Mouse (Mus musculus): ENCODE measurements around the gene Arhgap32.
"Not testable (repeated sequence)": the region's sequence is repeated elsewhere in the genome, so short reads cannot be mapped to it uniquely, and the experiment has no call there.

Gene Arhgap32

DNA sequence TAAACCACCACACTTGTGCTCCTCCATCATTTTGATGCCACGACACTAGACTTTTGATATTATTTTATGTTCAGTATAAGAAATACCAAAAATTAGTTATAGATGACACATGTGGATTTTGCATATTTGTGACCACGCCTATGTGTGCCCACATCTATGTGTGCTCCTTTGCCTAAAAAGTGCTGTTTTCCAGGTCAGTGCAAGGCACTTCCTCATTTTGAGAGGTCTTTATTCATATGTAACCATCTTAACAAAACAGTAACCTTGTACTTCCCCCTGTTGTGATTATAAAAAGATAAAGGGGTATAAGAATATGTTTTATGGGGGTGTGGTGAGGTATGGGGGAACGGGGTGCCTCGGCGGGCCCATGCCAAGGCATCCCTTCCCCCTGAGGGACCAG, 22.7 kb downstream of the Arhgap32 start:
- peak; percentile 16 to 33 for DNase-seq

DNA sequence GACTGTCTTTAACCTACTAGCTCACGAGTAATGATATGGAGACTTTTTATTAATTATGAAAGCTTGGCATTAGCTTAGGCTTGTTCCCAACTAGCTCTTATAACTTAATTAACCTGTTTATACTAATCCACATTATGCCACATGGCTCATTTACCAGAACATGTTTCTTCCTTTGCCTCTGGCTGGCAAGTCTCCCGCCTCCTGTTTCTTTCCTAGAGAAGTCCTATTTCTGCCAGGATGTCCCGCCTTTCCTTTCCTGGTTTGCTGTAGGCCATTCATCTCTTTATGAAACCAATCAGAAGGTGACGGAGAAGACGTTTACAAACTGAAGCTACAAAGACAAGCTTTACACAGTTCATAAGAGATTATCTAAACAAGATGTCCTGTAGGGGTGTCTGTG, 23.7 kb downstream of the Arhgap32 start:
- no peak for DNase-seq

DNA sequence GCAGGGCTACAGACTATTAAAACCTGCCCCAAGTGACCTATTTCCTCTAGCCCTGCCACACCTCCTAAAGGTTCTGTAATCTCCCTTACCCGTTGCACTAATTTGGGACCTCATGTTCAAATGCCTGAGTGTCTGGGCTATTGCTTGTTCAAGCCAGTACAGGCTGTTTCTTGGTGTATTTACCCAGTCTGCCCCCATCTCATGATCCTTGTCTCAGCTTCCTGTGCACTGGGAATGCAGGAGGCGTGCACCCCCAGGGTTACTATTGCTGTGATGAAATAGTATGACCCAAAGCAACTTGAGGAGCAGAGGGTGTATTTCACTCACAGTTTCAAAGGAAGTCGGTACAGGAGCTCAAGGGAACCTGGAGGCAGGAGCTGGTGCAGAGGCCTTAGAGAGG, 26.9 kb downstream of the Arhgap32 start:
- no peak for DNase-seq

DNA sequence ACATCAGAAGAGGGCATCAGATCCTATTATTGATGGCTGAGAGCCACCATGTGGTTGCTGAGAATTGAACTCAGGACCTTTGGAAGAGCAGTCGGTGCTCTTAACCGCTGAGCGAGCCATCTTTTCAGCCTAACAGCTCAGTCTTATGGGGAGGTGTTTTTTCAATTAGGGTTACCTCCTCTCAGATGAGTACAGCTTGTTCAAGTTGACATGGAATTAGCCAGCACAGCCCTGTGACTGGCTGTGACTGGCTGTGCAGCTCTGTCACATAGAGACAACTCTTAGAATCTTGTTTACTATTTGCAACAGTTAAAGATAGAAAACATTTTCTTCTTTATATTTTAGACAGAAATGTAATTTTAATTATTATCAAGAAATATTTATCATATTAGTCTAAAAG, 27.5 kb downstream of the Arhgap32 start:
- no peak for DNase-seq

DNA sequence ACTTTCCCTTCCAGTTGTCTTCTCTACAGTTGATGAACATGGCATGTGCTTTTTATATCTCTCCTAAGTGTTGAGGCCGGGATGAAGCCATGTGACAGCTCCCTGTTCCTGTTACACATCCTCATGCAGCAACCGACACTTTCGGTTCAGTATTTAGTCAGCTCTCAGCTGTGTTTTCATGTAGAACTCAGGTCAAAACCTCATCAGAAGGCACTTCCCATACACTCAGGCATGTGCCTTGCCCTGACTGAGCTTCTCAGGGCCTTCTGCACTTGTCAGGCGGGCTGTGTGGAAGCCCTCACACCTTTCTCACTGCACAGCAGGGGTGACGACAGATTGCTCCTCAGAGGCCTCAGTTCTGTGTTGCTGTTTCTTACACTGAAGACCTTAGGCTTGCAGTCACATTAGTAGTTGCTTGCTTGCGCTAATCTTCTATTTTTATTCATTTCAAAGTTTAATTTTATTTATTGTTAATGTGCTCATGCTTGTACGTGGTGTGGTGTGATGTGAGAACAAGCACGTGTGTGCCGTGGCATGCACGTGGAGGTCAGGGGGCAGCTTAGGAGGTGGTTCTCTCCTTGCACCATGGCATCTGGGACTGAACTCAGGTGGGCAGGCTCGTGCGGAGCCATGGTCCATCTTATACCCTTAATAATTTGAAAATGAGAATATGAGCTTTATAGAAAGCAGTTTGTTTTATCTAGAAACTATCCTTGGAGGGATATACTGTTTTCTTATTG, 30.5 kb downstream of the Arhgap32 start:
- peak; percentile 16 to 30 for DNase-seq

DNA sequence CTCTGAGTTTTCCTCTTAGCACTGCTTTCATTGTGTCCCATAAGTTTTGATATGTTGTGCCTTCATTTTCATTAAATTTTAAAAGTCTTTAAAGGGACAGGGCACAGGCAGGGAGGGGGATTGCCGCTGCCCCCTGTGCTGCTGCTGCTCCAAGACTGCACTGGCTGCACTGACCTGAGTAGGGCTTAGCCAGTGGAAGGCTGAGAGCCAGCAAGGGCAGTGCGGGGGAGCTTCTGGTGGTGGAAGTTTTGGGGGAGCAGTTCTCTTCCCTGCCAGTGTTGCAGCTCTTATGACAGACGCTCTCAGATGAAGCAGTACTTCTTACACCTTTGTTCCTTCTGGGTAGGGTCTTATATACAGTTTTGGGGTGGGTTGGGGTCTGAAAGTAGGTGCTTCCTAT, 33.3 kb downstream of the Arhgap32 start:
- DNase-seq: no peak

DNA sequence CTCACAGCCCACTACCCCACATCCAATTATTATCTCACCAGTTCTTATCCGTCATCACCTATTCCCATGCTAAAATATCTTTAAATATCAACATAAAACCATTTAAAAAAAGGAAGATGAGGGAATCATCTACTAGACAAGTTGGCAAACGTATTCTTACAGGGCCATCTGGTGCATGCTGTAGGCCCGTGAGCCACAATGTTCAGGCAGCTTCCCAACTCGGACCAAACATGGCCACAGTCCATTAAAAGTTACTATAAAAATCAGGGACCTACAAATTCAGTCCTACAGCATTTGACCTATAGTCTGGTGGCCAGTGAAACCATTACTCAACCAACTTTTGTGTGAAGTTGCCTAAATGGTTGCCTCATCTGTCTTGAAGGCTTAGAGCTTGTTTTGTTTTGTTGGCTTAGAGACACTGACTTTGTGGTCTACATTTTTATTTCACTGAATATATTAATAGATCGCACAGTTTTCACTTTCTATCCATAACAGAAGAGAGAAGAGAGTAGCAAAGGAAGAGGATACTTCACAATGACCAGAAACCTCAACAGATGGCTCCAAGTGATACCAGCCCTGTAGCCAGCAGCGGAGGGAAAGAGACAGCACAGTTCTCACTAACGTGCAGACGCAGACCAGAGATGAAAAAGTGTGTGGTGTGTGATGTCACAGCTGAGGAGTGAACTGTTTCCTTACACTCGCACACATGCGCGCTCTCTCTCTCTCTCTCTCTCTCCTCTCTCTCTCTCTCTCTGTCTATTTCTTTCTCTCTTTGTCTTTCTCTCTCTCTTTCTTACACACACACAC, 34.1 kb downstream of the Arhgap32 start:
- DNase-seq: peak in 1 of 2 experiments; percentile 12

DNA sequence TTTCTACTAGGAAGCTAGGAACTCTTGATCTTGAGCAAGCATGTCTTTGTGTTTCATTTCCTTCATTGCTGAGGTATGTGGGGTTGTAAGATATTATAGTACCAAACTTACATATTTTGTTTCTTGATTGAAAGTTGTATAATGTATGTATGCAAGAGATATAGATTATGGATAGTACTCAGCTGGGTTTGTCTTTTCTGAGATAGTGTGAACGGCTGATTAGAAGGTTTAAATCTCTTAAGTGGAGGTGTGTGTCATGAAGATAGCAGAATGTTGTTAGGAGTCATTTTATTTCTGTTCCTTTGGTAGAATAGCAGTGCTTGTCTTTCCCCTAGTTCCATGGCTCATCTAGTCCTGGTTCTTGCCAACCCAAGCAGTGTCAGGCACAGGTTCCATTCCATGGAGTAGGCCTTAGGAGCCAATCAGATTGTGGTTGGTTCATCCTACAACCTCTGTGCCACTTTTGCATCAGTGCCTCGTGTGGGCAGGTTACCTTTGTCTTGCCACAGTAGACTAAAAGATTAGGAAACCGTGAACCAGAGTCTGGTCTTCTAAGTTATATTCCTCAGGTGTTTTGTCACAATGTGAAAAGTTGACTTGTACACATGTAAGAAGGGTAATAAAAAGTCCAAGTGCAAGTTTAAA, 38.9 kb downstream of the Arhgap32 start:
- no peak for DNase-seq

DNA sequence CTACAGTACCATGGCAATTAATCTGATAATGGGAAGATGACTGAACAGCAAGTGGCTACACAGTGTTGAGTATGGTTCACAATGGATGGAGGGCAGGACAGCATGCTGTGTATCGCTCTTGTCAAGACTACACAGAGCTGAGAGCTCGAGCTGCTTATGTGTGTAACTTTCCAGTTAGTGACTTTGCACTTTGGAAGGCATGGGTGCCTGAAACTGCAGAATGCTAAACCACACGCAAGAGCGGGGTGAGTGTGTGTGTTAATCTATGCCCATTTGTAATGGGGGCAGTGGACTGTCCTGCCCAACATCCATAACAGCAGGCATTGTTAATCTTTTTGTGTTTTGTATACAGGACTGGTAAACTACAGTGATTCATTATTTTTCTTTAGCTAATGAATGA, 40.8 kb downstream of the Arhgap32 start:
- no peak for DNase-seq

DNA sequence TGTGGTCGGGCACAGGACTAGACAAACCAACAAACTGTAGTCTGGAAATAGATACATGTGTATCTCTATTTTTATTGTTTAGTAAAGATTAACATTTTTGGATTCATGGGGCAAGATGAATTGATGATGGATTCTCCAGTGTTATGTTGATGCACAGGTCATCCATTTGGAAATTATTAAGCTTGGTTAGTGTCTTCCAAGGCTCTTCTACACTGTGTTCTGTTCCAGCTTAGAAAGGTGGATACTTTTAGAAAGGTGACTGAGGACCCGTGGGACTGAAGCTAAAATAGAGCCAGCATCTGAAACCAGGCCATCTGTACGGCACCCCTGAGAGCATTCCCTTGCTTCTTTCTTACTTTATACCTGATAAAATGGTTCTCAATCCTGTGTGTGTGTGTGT, 41.3 kb downstream of the Arhgap32 start:
- no peak for DNase-seq

DNA sequence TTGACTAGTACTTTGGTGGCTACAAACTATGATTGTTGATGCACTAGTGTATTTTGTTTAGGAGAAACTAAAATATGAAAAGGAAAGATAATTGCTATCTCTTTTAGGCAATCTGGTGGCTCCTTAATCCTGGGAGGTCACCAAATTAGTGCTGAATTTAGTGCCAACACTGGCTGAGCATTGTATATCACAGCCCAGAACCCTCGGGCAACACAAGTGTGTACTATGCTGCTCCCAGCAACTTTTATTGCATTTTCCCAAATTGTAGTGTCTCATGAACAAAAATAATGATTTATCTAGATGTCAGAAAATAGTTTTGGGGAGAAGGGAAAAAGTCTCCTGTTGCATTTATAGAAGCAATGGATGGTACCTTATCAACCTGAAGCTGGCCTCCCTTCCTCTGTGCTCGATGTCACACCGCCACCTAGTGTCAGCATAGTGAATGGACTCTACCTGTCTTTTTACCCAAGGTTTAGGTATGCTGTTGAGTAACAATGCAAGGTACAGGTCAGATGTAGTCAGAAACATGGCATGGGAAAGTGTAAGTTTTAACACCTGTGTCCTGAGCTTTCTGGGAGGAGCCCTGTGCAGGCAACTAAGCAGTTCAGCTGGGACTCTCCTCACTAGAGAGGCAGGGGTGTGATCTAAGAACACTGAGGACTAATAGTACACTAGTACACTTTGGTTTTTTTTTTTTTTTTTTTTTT, 43.1 kb downstream of the Arhgap32 start:
- DNase-seq: peak; percentile 78 to 79

DNA sequence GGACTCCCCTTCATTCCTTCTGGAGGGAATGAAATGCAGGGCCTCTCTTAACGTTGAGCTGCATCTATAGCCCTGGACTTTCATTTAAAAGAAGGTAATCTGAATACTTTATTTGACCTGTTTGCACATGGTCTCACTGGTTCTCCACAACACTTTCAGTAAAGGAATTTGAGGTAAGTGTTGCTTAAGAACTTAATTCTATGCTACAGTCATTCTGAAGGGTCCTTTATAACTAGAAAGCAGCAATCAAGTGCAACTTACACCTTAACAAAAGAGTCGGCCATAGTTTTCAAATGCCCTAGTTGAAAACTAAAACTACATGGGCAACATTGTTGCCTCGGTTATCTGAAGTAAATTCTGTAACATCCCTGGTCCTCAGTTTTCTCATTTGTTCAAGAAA, 43.8 kb downstream of the Arhgap32 start:
- DNase-seq: no peak

DNA sequence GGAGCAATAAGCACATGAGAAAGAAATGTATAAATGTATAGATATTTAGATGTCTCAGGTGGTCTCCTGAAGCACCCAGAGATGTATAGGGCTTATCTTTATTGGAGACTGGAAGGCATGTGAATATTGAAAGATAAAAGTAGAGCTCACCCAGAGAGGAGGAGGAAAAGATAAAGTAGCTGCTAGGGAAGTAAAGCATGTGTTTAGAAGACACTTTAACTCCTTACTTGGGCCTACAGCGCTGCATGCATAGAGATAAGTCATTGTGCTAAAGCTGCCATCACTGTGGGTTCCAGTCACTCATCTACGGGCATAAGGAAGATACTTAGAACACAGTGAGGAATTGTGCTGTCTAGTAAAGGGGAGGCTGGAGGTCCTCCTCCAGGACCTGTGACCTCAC, 46.9 kb downstream of the Arhgap32 start:
- no peak for DNase-seq

DNA sequence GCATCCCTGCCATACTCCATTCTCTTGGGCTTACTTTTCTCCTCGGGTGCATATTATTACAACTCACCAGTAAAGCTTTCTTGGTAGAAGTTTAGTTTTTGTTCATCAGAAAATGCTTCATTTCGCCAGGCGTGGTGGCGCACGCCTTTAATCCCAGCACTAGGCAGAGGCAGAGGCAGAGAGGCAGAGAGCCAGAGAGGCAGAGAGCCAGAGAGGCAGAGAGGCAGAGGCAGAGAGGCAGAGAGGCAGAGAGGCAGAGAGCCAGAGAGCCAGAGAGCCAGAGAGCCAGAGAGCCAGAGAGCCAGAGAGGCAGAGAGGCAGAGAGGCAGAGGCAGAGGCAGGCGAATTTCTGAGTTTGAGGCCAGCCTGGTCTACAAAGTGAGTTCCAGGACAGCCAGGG, 47.9 kb downstream of the Arhgap32 start:
- not testable (repeated sequence) for DNase-seq

DNA sequence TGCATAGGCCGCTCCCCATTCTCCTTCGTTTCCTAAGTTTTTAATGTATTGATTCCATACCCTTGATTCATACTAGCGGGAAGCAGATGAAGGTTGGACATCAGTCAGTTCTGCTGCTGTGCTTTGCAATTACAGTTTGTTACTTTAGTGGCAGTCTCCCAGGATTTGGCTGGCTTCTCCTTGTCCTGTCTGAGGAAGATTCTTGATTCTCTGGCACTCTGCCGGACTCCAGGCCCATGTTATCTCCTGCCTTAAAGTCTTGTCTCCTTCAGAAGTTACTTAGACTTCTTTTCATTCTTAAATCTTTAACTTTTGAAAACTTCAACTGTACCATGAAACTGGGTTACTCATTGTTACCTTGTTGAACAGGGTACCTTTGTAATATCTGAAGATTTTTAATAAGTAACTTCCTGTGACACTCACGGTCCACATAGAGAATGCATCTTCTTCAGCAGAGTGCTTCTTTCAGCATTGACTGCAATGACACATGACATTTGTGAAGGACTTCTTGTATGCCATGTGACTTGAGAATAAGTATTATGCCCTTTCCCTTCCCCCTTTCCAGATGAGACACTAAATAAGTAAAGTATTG, 52.7 kb downstream of the Arhgap32 start:
- DNase-seq: no peak

DNA sequence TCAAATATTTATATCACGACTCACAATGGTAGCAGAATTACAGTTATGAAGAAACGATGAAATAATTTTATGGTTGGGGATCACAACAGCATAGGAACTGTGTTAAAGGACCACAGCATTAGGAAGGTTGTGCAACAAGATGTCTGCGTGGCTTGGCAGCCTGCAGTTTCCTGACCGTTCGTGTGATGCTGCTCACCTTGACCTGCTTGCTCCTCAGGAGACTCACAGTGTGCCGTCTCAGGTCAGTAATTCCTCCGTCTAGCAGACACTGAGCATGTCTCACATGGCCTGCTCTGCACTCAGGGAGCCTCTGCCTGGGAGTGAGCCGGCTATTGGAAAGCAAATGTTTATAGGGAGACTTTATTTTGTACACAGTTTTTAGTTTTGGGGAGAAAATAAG, 54.8 kb downstream of the Arhgap32 start:
- no peak for DNase-seq

DNA sequence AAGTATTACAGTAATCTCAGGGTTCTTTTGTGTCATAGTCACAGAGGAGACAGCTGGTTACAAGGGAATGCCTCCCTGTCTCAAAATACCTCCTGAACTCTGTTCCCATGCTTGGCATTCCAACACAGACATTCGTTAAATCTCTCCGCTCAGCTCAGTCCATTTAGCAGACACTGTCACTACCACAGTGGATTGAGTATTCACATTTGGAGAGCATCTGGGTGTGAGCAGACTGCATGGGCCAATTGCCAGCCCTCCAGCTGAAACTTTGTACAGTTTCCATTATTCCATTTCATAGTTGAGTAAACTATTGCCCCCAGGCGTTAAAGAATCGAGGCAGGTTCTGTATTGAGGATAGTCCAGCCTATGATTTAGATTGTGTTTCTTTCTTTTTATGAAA, 60.7 kb downstream of the Arhgap32 start:
- no peak for DNase-seq

DNA sequence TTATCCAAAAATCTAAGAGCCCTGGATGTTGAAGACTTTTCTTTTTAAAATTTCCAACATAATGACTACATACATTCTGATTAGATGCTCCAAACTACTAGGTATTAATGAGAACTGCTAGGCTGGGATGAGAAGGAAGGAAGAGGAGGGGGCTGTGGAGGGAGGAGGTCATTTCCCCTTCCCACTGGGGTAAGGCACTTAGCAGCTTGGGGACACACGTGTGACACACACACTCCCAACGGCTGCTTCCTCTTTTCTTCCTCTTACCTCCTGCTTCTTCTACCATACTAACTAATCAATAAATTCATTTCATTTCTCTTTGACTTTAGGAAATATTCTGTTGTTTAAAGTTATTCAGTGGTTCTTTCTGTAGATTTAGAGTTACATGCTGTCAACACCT, 65.2 kb downstream of the Arhgap32 start:
- DNase-seq: no peak

DNA sequence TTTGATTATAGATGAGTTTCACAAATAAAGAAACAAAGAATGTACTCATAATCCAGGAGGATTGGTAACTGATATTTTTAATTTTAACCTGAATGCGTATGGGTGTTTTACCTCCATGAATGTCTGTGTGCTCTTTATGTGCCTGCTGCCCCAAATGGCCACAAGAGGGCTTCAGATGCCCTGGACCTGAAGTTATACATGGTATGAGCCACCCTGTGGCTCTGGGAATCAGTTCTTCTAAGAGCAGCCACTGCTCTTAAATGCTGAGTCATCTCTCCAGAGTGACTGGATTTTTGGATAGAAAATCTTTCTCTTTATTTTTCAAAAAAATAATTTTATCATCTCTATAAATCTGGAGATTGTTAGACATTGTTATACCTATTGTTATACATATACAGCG, 70.6 kb downstream of the Arhgap32 start:
- peak; percentile 6 to 17 for DNase-seq

DNA sequence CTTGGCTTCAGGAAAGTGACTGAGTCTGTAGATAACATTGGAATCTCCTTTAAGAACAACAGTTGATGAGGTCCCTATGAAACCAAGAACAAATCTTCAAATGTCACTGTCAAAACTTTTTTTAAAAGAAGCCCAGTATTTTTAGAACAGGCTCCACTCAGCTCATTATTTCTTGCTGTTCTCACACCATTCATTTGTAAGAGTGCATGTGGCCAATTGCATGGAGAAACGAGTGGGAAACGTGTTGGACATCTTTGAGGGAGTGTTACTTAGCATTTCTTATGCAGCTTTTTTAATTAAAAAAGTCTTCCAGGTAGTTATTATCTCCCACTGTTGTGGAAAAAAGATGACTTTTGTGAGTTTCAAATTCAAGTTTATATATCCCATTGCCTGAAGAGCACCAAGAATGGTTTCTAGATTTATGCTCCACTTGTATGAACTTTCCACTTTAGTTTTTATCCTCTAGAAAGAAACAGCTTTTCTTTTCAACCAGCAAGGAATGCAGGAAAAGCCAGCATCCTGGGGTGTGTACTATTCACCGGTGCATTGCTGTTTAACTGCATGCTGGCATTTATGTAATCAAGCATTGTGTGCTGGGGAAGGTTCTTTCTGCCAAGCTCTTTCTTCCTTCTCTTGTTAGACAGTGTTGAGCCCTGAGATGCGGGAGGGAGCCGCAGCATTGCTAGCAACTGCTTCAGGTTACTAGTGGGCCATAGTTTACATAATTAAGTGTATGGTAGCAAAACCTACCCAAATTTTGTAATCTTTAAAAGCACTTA, 76.5 kb downstream of the Arhgap32 start:
- DNase-seq: no peak

DNA sequence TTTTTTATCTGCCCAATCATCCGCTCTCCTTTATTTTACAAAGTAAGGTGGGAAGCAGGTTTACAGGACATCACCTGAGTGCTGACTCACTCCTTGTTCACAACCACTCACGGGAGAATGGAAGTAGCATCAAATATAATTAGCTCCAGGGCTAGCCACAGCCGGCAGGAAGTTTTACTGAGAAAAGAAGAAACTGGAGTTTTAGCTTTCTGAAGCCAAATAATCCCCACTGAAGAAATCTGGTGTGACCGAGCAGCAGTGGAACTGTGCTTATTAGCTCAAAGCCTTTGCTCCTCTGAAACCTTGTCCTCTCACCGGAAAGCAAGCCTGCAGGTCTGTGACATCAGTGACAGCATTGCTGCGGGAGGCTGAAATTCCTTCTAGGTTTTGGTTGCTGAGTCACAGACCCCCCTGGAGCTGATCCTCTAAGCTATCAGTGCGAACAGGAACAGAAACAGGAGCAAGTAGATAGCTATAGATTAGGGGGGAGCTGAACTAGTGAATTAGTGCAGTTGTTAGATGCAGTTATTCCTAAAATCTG, 88.6 kb downstream of the Arhgap32 start:
- DNase-seq: no peak

DNA sequence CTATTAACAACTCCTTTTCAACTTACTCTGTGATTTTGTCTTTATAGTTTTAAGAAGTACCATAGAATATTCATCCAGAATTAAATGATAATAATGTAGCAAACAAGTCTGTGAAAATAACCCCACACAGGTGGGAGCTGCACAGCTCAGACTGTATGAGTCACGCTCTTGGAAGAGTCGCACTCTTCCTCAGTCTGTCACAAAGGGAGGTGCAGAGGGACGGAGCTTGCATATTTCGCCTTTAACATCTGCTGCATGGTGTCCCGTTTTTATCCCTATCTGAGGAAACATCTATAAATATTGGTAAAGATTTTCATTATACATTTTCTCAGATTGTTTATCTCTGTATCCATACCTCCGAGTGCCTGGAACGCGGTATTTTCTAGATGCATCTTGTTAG, 91.2 kb downstream of the Arhgap32 start:
- no peak for DNase-seq

All from B cell, adult 2 months (primary cell).